Mouse (Mus musculus): ENCODE measurements around the gene Dnajc1. TPM values are rescaled to one million over a fixed set of nuclear protein-coding genes. Genes with fewer than 3 reads are reported as not detected.

Dnajc1 gene
- polyA plus RNA-seq, 1 experiment from 2014 or later, result 30.8 TPM

- H3K9ac ChIP-seq (replicated peaks; ENCODE audit: low read length), result no peak overlapping the region
- DNase-seq (ENCODE audit: low spot score), result no peak
- H3K27me3 ChIP-seq (ENCODE audit: control insufficient read depth, insufficient read depth, low read length), result no peaks in the 10 kb centered on the region
- no peak for ATAC-seq (replicated peaks; ENCODE audit: insufficient number of reproducible peaks, low FRiP score, low TSS enrichment, low read depth)
- no peak overlapping the region for H3K4me2 ChIP-seq (ENCODE audit: low read depth, low read length)
- H3K4me1 ChIP-seq (ENCODE audit: control insufficient read depth, insufficient read depth, low read length), result no peaks in the 10 kb centered on the region
- H3K4me3 ChIP-seq (ENCODE audit: low read depth, low read length), result no peak overlapping the region
- no peaks in the 10 kb centered on the region for H3K36me3 ChIP-seq (replicated peaks; ENCODE audit: control insufficient read depth, insufficient read depth, low read depth, low read length)
- no peak overlapping the region for H3K27ac ChIP-seq (replicated peaks; ENCODE audit: low read depth, low read length)
- H3K9me3 ChIP-seq (replicated peaks; ENCODE audit: control insufficient read depth, low read length), result no peaks in the 10 kb centered on the region
Observed at GRCm38 (mm10) chr2:18381662-18382061, 11.0 kb downstream of the Dnajc1 start.

- Histone ChIP-seq H3K27me3 (ENCODE audit: control insufficient read depth, insufficient read depth, low read length) (no peaks in the 10 kb centered on the region), H3K4me1 (ENCODE audit: control insufficient read depth, insufficient read depth, low read length) (no peaks in the 10 kb centered on the region), H3K36me3 (replicated peaks; ENCODE audit: control insufficient read depth, insufficient read depth, low read depth, low read length) (no peaks in the 10 kb centered on the region), H3K9me3 (replicated peaks; ENCODE audit: control insufficient read depth, low read length) (no peaks in the 10 kb centered on the region), H3K27ac (replicated peaks; ENCODE audit: low read depth, low read length) (no peak overlapping the region), H3K9ac (replicated peaks; ENCODE audit: low read length) (no peak overlapping the region), H3K4me3 (ENCODE audit: low read depth, low read length) (no peak overlapping the region), H3K4me2 (ENCODE audit: low read depth, low read length) (no peak overlapping the region)
- peak; percentile 59 for DNase-seq (ENCODE audit: low spot score)
- no peak for ATAC-seq (replicated peaks; ENCODE audit: insufficient number of reproducible peaks, low FRiP score, low TSS enrichment, low read depth)
- WGBS, result 40% methylated on average over 11 of the region's 11 CpGs
Observed at GRCm38 (mm10) chr2:18372400-18373182, 20.0 kb downstream of the Dnajc1 start.

- Histone ChIP-seq H3K9me3 (replicated peaks; ENCODE audit: control insufficient read depth, low read length) (no peaks in the 10 kb centered on the region), H3K4me3 (ENCODE audit: low read depth, low read length) (no peak overlapping the region), H3K9ac (replicated peaks; ENCODE audit: low read length) (no peak overlapping the region), H3K4me1 (ENCODE audit: control insufficient read depth, insufficient read depth, low read length) (no peaks in the 10 kb centered on the region), H3K4me2 (ENCODE audit: low read depth, low read length) (no peak overlapping the region), H3K27me3 (ENCODE audit: control insufficient read depth, insufficient read depth, low read length) (no peaks in the 10 kb centered on the region), H3K36me3 (replicated peaks; ENCODE audit: control insufficient read depth, insufficient read depth, low read depth, low read length) (no peaks in the 10 kb centered on the region), H3K27ac (replicated peaks; ENCODE audit: low read depth, low read length) (no peak overlapping the region)
- DNase-seq (ENCODE audit: low spot score) (peak; percentile 43), ATAC-seq (replicated peaks; ENCODE audit: insufficient number of reproducible peaks, low FRiP score, low TSS enrichment, low read depth) (no peak)
- WGBS, result 35% methylated on average over 4 of the region's 4 CpGs
Observed at GRCm38 (mm10) chr2:18370794-18371498, 21.7 kb downstream of the Dnajc1 start.

- no peak for ATAC-seq (replicated peaks; ENCODE audit: insufficient number of reproducible peaks, low FRiP score, low TSS enrichment, low read depth)
- H3K27ac ChIP-seq (replicated peaks; ENCODE audit: low read depth, low read length), result no peak overlapping the region
- no peak overlapping the region for H3K4me3 ChIP-seq (ENCODE audit: low read depth, low read length)
- no peak for DNase-seq (ENCODE audit: low spot score)
- no peaks in the 10 kb centered on the region for H3K9me3 ChIP-seq (replicated peaks; ENCODE audit: control insufficient read depth, low read length)
- no peak overlapping the region for H3K9ac ChIP-seq (replicated peaks; ENCODE audit: low read length)
- H3K27me3 ChIP-seq (ENCODE audit: control insufficient read depth, insufficient read depth, low read length), result no peaks in the 10 kb centered on the region
- 91% methylated on average over 1 of the region's 1 CpGs for WGBS
- no peaks in the 10 kb centered on the region for H3K36me3 ChIP-seq (replicated peaks; ENCODE audit: control insufficient read depth, insufficient read depth, low read depth, low read length)
- no peak overlapping the region for H3K4me2 ChIP-seq (ENCODE audit: low read depth, low read length)
- no peaks in the 10 kb centered on the region for H3K4me1 ChIP-seq (ENCODE audit: control insufficient read depth, insufficient read depth, low read length)
Observed at GRCm38 (mm10) chr2:18364402-18364801, 28.2 kb downstream of the Dnajc1 start.

GRCm38 (mm10) chr2:18355293-18355692 is 37.3 kb downstream of the Dnajc1 start:
- no peaks in the 10 kb centered on the region for H3K4me1 ChIP-seq (ENCODE audit: control insufficient read depth, insufficient read depth, low read length)
- H3K4me3 ChIP-seq (ENCODE audit: low read depth, low read length), result no peak overlapping the region
- ATAC-seq (replicated peaks; ENCODE audit: insufficient number of reproducible peaks, low FRiP score, low TSS enrichment, low read depth) (no peak), DNase-seq (ENCODE audit: low spot score) (no peak)
- H3K9ac ChIP-seq (replicated peaks; ENCODE audit: low read length), result no peak overlapping the region
- H3K4me2 ChIP-seq (ENCODE audit: low read depth, low read length), result no peak overlapping the region
- no peaks in the 10 kb centered on the region for H3K36me3 ChIP-seq (replicated peaks; ENCODE audit: control insufficient read depth, insufficient read depth, low read depth, low read length)
- H3K27me3 ChIP-seq (ENCODE audit: control insufficient read depth, insufficient read depth, low read length), result no peaks in the 10 kb centered on the region
- H3K27ac ChIP-seq (replicated peaks; ENCODE audit: low read depth, low read length), result no peak overlapping the region
- no peaks in the 10 kb centered on the region for H3K9me3 ChIP-seq (replicated peaks; ENCODE audit: control insufficient read depth, low read length)

GRCm38 (mm10) chr2:18352620-18353019 is 40.0 kb downstream of the Dnajc1 start:
- Histone ChIP-seq H3K9me3 (replicated peaks; ENCODE audit: control insufficient read depth, low read length) (no peaks in the 10 kb centered on the region), H3K27ac (replicated peaks; ENCODE audit: low read depth, low read length) (no peak overlapping the region), H3K4me2 (ENCODE audit: low read depth, low read length) (no peak overlapping the region), H3K36me3 (replicated peaks; ENCODE audit: control insufficient read depth, insufficient read depth, low read depth, low read length) (no peaks in the 10 kb centered on the region), H3K4me3 (ENCODE audit: low read depth, low read length) (no peak overlapping the region), H3K4me1 (ENCODE audit: control insufficient read depth, insufficient read depth, low read length) (no peaks in the 10 kb centered on the region), H3K9ac (replicated peaks; ENCODE audit: low read length) (no peak overlapping the region), H3K27me3 (ENCODE audit: control insufficient read depth, insufficient read depth, low read length) (no peaks in the 10 kb centered on the region)
- DNase-seq (ENCODE audit: low spot score) (no peak), ATAC-seq (replicated peaks; ENCODE audit: insufficient number of reproducible peaks, low FRiP score, low TSS enrichment, low read depth) (no peak)
- 88% methylated on average over 2 of the region's 2 CpGs for WGBS

- no peak for ATAC-seq (replicated peaks; ENCODE audit: insufficient number of reproducible peaks, low FRiP score, low TSS enrichment, low read depth)
- no peak overlapping the region for H3K4me2 ChIP-seq (ENCODE audit: low read depth, low read length)
- DNase-seq (ENCODE audit: low spot score), result peak; percentile 29
- 62% methylated on average over 2 of the region's 2 CpGs for WGBS
- no peak overlapping the region for H3K4me3 ChIP-seq (ENCODE audit: low read depth, low read length)
- no peaks in the 10 kb centered on the region for H3K9me3 ChIP-seq (replicated peaks; ENCODE audit: control insufficient read depth, low read length)
- H3K36me3 ChIP-seq (replicated peaks; ENCODE audit: control insufficient read depth, insufficient read depth, low read depth, low read length), result no peaks in the 10 kb centered on the region
- no peaks in the 10 kb centered on the region for H3K4me1 ChIP-seq (ENCODE audit: control insufficient read depth, insufficient read depth, low read length)
- H3K27ac ChIP-seq (replicated peaks; ENCODE audit: low read depth, low read length), result no peak overlapping the region
- H3K27me3 ChIP-seq (ENCODE audit: control insufficient read depth, insufficient read depth, low read length), result no peaks in the 10 kb centered on the region
- no peak overlapping the region for H3K9ac ChIP-seq (replicated peaks; ENCODE audit: low read length)
Observed at GRCm38 (mm10) chr2:18343464-18343863, 49.2 kb downstream of the Dnajc1 start.

- H3K9ac ChIP-seq (replicated peaks; ENCODE audit: low read length), result no peak overlapping the region
- WGBS, result 58% methylated on average over 2 of the region's 2 CpGs
- H3K9me3 ChIP-seq (replicated peaks; ENCODE audit: control insufficient read depth, low read length), result no peaks in the 10 kb centered on the region; the same call in 1 of the 2 replicates
- no peaks in the 10 kb centered on the region for H3K36me3 ChIP-seq (replicated peaks; ENCODE audit: control insufficient read depth, insufficient read depth, low read depth, low read length)
- ATAC-seq (replicated peaks; ENCODE audit: insufficient number of reproducible peaks, low FRiP score, low TSS enrichment, low read depth), result no peak
- no peaks in the 10 kb centered on the region for H3K27me3 ChIP-seq (ENCODE audit: control insufficient read depth, insufficient read depth, low read length)
- no peaks in the 10 kb centered on the region for H3K4me1 ChIP-seq (ENCODE audit: control insufficient read depth, insufficient read depth, low read length)
- no peak overlapping the region for H3K27ac ChIP-seq (replicated peaks; ENCODE audit: low read depth, low read length)
- no peak overlapping the region for H3K4me2 ChIP-seq (ENCODE audit: low read depth, low read length)
- no peak for DNase-seq (ENCODE audit: low spot score)
- H3K4me3 ChIP-seq (ENCODE audit: low read depth, low read length), result no peak overlapping the region
Observed at GRCm38 (mm10) chr2:18318671-18319070, 74.0 kb downstream of the Dnajc1 start.

Data from embryonic facial prominence, embryonic 11.5 days (tissue).